Mouse (Mus musculus): ENCODE data around the gene Chst5.

GRCm38 (mm10) chr8:111890911-111891303 lies 19.3 kb downstream of the Chst5 start:
- TF ChIP-seq CTCF (IDR thresholded peaks at IDR 0.05), result no peak
- peak; percentile 61; the same call in 1 of the 2 replicates for TF ChIP-seq EP300 (IDR thresholded peaks at IDR 0.05)

Data from lung, postnatal 0 days (tissue).